Mouse (Mus musculus) central nervous system, embryonic 14 days (tissue): ENCODE measurements around the gene Stk19. TPM values are rescaled to one million over a fixed set of nuclear protein-coding genes. Genes with fewer than 3 reads are reported as not detected.

ENCODE experiments used
- polyA plus RNA-seq: library from polyadenylated mRNA; depleted of rRNA; stranded (reverse); fragments of >200 nt; gene quantifications from 2 replicates; pipeline ENCODE4 v1.2.3, GENCODE M21; 2012; rRNA removed

The Stk19 gene
- polyA plus RNA-seq, result 68.6 and 70.2 TPM in 2 replicates

DNA sequence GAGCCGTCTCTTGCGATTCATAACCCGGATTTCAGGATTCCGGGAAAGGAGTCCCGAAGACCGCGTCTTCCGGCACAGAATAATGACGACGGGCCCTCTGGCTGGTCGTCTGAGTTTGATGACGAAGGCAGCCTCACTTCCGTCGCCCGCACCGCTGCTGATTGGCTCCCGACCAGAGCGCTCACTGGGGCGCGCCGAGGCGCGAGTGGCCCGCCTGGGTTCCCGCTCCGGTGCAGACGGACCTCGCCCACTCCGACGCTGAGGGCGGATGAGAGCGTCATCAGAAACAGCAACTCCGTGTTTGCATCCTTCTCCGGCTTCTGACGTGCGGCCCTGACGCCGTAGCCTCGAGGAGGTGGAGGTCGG, at the start of gene Stk19, which contains the start of gene Dxo:
Stk19 (minus strand) TSS at position 90 of the 366 bp plus-strand sequence.
Dxo (plus strand) TSS at position 164 of the 366 bp plus-strand sequence.

GRCm38 (mm10) chr17:34881683-34882310, 45.1 kb upstream of the Stk19 start, which contains the start of gene Gm20547:
TSS of gene Gm20547 (minus strand) at chr17:34882042.

GRCm38 (mm10) chr17:34879336-34879879, 42.7 kb upstream of the Stk19 start, which contains the start of gene Zbtb12:
TSS of gene Zbtb12 (plus strand) at chr17:34879483.

DNA sequence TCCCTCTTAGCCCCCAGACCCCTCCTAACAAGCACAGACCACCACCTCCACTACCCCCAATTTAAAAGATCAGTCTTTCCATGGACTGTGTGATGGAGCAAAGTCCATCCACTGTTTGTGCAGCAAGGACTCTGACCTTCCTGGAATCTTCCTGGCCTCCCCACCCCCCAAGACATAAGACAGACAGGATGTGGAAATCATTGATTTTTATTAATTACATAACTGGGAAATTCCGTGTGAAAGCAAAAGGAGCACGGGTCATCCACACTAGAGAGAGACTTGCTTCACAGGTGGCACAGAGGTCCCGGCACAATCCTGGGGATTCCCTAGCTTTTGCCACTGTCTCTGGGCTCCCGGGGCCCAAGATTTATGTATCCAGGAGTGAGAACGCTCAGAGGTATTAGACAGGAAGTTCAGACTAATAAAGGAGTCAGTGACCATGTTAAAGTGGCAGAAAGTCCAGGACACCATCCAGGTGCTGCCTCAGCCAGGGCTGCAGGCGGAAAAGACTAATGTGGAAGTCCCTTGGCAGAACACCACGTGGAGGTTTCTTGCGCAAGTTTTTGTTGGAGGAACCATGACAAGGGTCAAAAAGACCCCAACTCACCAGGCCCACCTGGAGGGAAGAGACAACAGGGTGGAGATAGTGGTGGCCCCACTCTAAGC, 25.8 kb upstream of the Stk19 start, which contains the start of gene Cfb:
Cfb (minus strand) TSS at position 103 of the 666 bp plus-strand sequence.

GRCm38 (mm10) chr17:34849722-34850516, 13.2 kb upstream of the Stk19 start, which contains the start of the genes Skiv2l and Nelfe:
TSS of gene Skiv2l (minus strand) at chr17:34850210.
TSS of gene Nelfe (plus strand) at chr17:34850391.

GRCm38 (mm10) chr17:34804301-34804700, 32.4 kb downstream of the Stk19 start, which contains the start of gene Cyp21a1:
TSS of gene Cyp21a1 (minus strand) at chr17:34804561.

Other genes starting within 250 kb of the Stk19 start
- gene Gpsm3, start 247.1 kb downstream of the Stk19 start, polyA plus RNA-seq, result 3.4 and 4.3 TPM in 2 replicates
- gene Pbx2, start 245.7 kb downstream of the Stk19 start, polyA plus RNA-seq, result 104 and 106 TPM in 2 replicates
- 8.7 and 9.9 TPM in 2 replicates for gene Ager, start 239.1 kb downstream of the Stk19 start, polyA plus RNA-seq
- gene Rnf5, start 233.3 kb downstream of the Stk19 start, polyA plus RNA-seq, result 226 and 258 TPM in 2 replicates
- gene Agpat1, start 232.7 kb downstream of the Stk19 start, polyA plus RNA-seq, result 172 and 183 TPM in 2 replicates
- 9.5 and 13.6 TPM in 2 replicates for gene Egfl8, start 221.0 kb downstream of the Stk19 start, polyA plus RNA-seq
- gene Ppt2, start 208.4 kb downstream of the Stk19 start, polyA plus RNA-seq, result 25.5 and 27.9 TPM in 2 replicates
- 44.9 and 49.4 TPM in 2 replicates for gene Prrt1, start 207.4 kb downstream of the Stk19 start, polyA plus RNA-seq
- 5.3 and 5.5 TPM in 2 replicates for gene Fkbpl, start 192.2 kb downstream of the Stk19 start, polyA plus RNA-seq
- 107 and 109 TPM in 2 replicates for gene Atf6b, start 189.8 kb downstream of the Stk19 start, polyA plus RNA-seq
- gene Tnxb, start 166.4 kb downstream of the Stk19 start, polyA plus RNA-seq, result 0.34 and 0.75 TPM in 2 replicates
- 0.23 and 0.74 TPM in 2 replicates for gene C4b, start 93.1 kb downstream of the Stk19 start, polyA plus RNA-seq
- gene Cyp21a1, start 32.4 kb downstream of the Stk19 start, polyA plus RNA-seq, result 0.04 TPM in 1 of 2 replicates, not detected in the other
- 84.5 and 86.1 TPM in 2 replicates for gene Dxo, start 74 bp upstream of the Stk19 start, polyA plus RNA-seq
- 102 and 104 TPM in 2 replicates for gene Skiv2l, start 13.3 kb upstream of the Stk19 start, polyA plus RNA-seq
- 74.4 and 75.2 TPM in 2 replicates for gene Nelfe, start 13.4 kb upstream of the Stk19 start, polyA plus RNA-seq
- 1.2 and 2.4 TPM in 2 replicates for gene Cfb, start 25.6 kb upstream of the Stk19 start, polyA plus RNA-seq
- 112 and 124 TPM in 2 replicates for gene Zbtb12, start 42.5 kb upstream of the Stk19 start, polyA plus RNA-seq
- gene Gm20547, start 45.1 kb upstream of the Stk19 start, polyA plus RNA-seq, result not detected in 2 replicates
- gene C2, start 61.3 kb upstream of the Stk19 start, polyA plus RNA-seq, result 2.2 and 3.4 TPM in 2 replicates
- gene Ehmt2, start 61.5 kb upstream of the Stk19 start, polyA plus RNA-seq, result 310 and 337 TPM in 2 replicates
- gene Slc44a4, start 77.5 kb upstream of the Stk19 start, polyA plus RNA-seq, result 0.02 and 0.08 TPM in 2 replicates
- 24.0 and 24.4 TPM in 2 replicates for gene Neu1, start 94.3 kb upstream of the Stk19 start, polyA plus RNA-seq
- gene Hspa1b, start 122.3 kb upstream of the Stk19 start, polyA plus RNA-seq, result 4.4 and 6.7 TPM in 2 replicates
- not detected in 2 replicates for gene Gm20481, start 133.0 kb upstream of the Stk19 start, polyA plus RNA-seq
- 4.1 and 5.8 TPM in 2 replicates for gene Hspa1a, start 135.2 kb upstream of the Stk19 start, polyA plus RNA-seq
- 0.29 and 0.31 TPM in 2 replicates for gene Hspa1l, start 135.8 kb upstream of the Stk19 start, polyA plus RNA-seq
- 113 and 117 TPM in 2 replicates for gene Lsm2, start 144.9 kb upstream of the Stk19 start, polyA plus RNA-seq
- 96.9 and 103 TPM in 2 replicates for gene Vars, start 164.0 kb upstream of the Stk19 start, polyA plus RNA-seq
- 0.54 and 0.55 TPM in 2 replicates for gene Vwa7, start 179.6 kb upstream of the Stk19 start, polyA plus RNA-seq
- gene Sapcd1, start 191.1 kb upstream of the Stk19 start, polyA plus RNA-seq, result 6.1 TPM in 2 replicates
- 4.1 and 6.2 TPM in 2 replicates for gene Msh5, start 209.8 kb upstream of the Stk19 start, polyA plus RNA-seq
- gene Clic1, start 213.0 kb upstream of the Stk19 start, polyA plus RNA-seq, result 89.1 and 106 TPM in 2 replicates
- 371 and 426 TPM in 2 replicates for gene Ddah2, start 222.1 kb upstream of the Stk19 start, polyA plus RNA-seq
- gene Ly6g6c, start 228.4 kb upstream of the Stk19 start, polyA plus RNA-seq, result 0.07 and 0.48 TPM in 2 replicates
- 0.22 and 0.23 TPM in 2 replicates for gene Mpig6b, start 229.2 kb upstream of the Stk19 start, polyA plus RNA-seq
- gene Ly6g6e, start 240.0 kb upstream of the Stk19 start, polyA plus RNA-seq, result 3.0 and 7.1 TPM in 2 replicates
- gene Ly6g6d, start 241.1 kb upstream of the Stk19 start, polyA plus RNA-seq, result 2.3 and 2.8 TPM in 2 replicates
- 0.10 and 0.16 TPM in 2 replicates for gene Ly6g6f, start 248.7 kb upstream of the Stk19 start, polyA plus RNA-seq